Mouse (Mus musculus): ENCODE results near the gene Iyd.

Iyd gene

DNA sequence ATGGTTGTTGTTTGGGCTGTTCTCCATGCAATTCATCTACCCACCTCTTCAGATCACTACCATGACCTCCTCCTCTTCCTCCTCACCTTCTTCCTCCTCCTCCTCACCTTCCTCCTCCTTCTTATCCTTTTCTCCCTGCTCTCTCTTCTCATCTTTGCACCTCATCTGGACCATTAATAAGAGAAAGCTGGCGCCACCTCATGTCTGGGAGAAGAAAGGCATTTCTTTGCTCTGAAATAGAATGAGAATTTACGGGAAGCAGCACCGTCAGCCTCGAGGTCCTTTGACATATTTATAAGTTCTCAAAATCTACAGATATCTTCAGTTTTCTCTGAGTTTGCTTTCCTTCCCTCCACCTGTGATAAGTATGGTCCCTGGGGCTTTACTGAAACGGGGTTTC, 15.1 kb downstream of the Iyd start:
- no peak for DNase-seq (ENCODE audit: low spot score)

- DNase-seq (ENCODE audit: low spot score) = no peak
These were observed 16.5 kb downstream of the Iyd start for GRCm38 (mm10) chr10:3556538-3556937.

DNA sequence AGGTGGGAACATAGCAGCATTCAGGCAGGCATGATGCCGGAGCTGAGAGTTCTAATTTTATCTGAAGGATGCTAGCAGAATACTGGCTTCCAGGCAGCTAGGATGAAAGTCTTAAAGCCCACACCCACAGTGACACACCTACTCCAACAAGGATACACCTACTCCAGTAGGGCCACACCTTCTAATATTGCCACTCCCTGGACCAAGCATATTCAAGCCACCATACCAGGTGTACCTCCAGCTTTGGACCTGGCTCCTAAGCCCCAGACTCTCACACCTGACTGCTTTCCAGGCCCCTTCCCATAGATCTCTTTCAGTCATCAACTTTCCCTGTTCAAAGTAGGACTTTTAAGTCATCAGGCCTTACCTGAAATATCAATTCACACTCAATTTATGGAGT, 19.1 kb downstream of the Iyd start:
- no peak for DNase-seq (ENCODE audit: low spot score)

DNA sequence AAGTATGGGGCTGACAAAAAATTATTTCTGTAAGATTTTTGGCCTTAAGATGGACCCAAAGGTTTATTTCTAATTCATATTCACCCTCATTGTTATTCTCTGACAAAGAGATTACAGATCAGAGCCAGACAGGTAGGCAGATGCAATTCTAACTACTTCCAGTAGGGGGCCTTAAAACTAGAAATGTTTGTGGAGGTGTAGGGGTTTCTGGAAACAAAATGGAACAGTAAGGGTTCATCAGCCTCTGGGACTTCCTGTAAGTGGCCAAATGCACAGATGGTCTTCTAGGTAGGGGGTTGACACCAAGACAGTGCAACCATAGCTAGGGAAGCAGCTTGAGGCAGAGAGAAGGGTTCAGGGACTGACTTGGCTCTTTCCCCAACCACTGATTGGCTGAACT, 22.1 kb downstream of the Iyd start:
- peak; percentile 48 for DNase-seq (ENCODE audit: low spot score)

- no peak for DNase-seq (ENCODE audit: low spot score)
These were observed 25.1 kb downstream of the Iyd start for GRCm38 (mm10) chr10:3565126-3565525.

DNA sequence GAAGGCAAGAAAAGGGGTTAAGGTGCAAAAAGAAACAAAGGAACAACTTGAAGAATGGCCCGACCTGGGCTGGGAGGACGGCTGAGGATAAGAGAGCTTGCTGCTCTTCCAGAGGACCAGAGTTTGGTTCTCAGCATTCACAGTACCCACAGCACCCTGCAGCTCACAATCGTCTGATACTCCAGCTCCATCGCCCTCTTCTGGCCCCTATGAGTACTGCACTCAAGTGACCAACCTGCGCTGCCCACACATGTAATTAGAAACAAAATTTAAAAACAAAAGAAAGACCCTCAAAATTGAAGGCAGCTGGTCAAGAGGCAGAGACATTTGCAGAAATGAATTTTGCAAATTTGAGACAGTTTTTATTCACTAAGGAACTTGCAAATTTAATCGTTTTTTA, 27.8 kb downstream of the Iyd start:
- DNase-seq (ENCODE audit: low spot score) = no peak

- DNase-seq (ENCODE audit: low spot score) = peak; percentile 78
These were observed 32.9 kb downstream of the Iyd start for GRCm38 (mm10) chr10:3572723-3573649.

DNA sequence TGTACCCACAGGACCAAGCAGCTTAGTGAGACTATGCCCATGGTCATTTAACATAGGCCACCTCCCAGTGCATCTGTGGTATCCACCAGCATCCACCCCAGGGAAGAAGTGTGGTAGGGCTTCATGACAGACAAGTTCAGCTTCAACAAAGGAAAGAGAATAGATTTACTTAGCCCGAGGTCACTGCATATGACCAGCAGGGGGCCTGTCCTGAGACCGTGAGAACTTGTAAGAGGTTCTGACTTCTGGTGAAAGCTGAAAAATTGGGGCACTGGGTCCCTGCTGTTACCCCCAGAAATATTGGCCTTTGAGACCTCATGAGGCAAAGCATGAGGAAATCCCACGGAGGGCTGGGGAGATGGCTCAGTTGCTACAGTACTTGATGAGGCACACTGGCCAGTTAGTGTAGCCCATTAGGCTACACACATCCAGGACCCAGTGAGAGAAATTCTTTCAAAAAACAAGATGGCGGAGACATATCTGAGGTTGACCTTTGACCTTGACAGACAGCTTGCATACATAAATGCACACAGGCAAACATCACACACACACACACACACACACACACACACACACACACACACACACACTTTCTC, 34.0 kb downstream of the Iyd start:
- DNase-seq (ENCODE audit: low spot score) = peak; percentile 51

- DNase-seq (ENCODE audit: low spot score) = no peak
These were observed 50.6 kb downstream of the Iyd start for GRCm38 (mm10) chr10:3590632-3591031.

DNA sequence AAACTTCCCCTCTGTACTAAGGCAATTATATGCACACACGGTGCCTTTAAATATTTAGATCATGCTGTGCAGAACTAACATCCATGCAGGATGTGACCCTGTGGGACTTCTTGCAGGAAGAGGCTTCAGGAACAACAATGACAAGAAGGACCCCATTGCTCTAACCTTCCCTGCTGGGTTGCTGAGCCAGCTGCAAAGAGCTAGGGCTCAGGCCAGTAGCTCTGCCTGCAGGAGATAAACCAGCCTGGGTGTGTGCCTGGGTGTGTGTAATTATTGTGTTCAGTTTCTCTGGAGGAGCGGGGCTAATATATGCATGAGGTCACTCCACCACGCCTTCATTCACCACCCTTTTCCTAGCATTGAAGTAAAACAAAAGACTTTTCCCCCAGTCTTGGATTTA, 51.8 kb downstream of the Iyd start:
- peak; percentile 5 for DNase-seq (ENCODE audit: low spot score)

GRCm38 (mm10) chr10:3596697-3597096, 56.7 kb downstream of the Iyd start:
- DNase-seq (ENCODE audit: low spot score) = no peak

GRCm38 (mm10) chr10:3597760-3598159, 57.7 kb downstream of the Iyd start:
- DNase-seq (ENCODE audit: low spot score) = no peak

All from retina, embryonic 14.5 days (tissue).